ENCODE assay signal across 10 mouse cellular contexts in the genomic region with DNA sequence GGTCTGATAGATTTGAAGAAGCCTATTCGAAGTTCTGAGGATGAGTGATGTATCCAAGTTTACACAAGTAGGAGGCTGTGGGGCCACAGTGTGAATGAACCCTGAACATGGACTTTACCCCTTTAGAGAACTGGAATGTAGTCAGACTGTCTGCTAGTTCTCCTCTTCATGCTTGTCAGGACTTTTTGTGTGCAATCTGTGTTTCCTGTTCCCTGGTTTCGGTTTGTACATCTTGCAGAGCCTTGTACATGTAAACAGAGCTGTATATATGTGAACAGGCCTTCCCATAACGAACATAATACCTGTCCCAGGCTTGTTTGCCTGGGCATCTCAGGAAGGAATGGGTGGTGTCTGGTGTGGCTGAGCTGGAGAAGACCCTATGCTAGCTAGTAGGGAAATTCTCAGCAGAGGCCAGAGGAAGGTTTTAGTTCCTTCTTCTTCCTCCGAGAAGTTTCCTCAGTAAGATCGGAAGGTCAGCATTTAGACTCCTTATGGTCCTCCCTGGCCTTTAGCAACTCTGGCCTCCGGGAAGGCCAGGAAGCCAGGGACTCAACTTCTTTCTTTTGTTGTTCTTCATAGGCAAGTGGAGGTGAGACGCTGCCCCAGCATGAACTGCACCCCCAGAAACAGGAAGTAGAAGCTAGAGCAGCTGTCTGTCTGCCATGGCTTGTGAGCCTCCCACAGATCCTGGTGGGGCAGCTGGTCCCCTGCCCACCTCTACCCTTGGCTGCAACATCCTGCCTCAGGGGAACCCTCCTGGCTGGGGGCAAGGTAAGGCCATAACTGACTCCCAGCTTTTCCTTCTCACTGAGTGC. TPM values are rescaled to one million over a fixed set of nuclear protein-coding genes. Genes with fewer than 3 reads are reported as not detected.
DNase-seq lines count a peak whose midpoint lies in the region; ATAC-seq and TF ChIP-seq lines count a peak whose summit lies in the region.
"Had no signal": no experiment of that assay in that cellular context is flagged by ENCODE, and none has a peak within 500 bp of the region (broad histone marks: within the 10 kb centered on the region; RNA-seq: fewer than 3 reads in every experiment).

No protein-coding gene starts in this region.

- H3K79me2 ChIP-seq in MEL (ENCODE audit: control insufficient read depth, insufficient read depth, low read length, poor library complexity), result peaks cover 9% of the 10 kb centered on the region; the same call in 1 of the 2 replicates

- intact Hi-C loops in heart, postnatal 25 days (cut with DNase I), result loop anchor here (5.0 kb wide), 1 partner anchor 55 kb away; no protein-coding TSS in a partner anchor

- TF ChIP-seq RAD21 in MEL (IDR thresholded peaks at IDR 0.05; ENCODE audit: low read depth, low read length), result no peak

- TF ChIP-seq EP300 in MEL (IDR thresholded peaks at IDR 0.05; ENCODE audit: low read depth in 1 of 2, low read length in 2 of 2), result no peak

- no peak for TF ChIP-seq POLR2A in MEL (IDR thresholded peaks at IDR 0.05; ENCODE audit: control insufficient read depth in 1 of 2, insufficient read depth in 1 of 2, low read depth in 1 of 2, low read length in 2 of 2, poor library complexity in 1 of 2)

- H3K9me3 ChIP-seq in heart, embryonic 16.5 days (replicated peaks; ENCODE audit: control insufficient read depth, low read length), result no peaks in the 10 kb centered on the region
- H3K9me3 ChIP-seq in MEL (replicated peaks; ENCODE audit: insufficient read depth, low read length), result no peaks in the 10 kb centered on the region
- H3K9me3 ChIP-seq in liver, embryonic 12.5 days (replicated peaks), result no peaks in the 10 kb centered on the region
- H3K9me3 ChIP-seq in stomach, embryonic 15.5 days, result no peaks in the 10 kb centered on the region
- H3K9me3 ChIP-seq: forebrain, embryonic 10.5 days had no signal

- ATAC-seq in heart, embryonic 16.5 days (replicated peaks; ENCODE audit: extremely low read depth, insufficient read depth, low FRiP score), result no peak
- ATAC-seq in liver, embryonic 12.5 days, result no peak
- ATAC-seq in stomach, embryonic 15.5 days (ENCODE audit: insufficient read depth, low FRiP score, low read depth), result no peak
- ATAC-seq: hindbrain, embryonic 16.5 days had no signal

- no peak overlapping the region for H3K4me2 ChIP-seq in heart, embryonic 16.5 days (ENCODE audit: low read depth, low read length)
- H3K4me2 ChIP-seq in liver, embryonic 12.5 days, result no peak overlapping the region
- H3K4me2 ChIP-seq in stomach, embryonic 15.5 days, result peak overlapping the region; percentile 13; the same call in 1 of the 2 replicates

- H3K9ac ChIP-seq in heart, embryonic 16.5 days (ENCODE audit: low read length), result no peak overlapping the region
- H3K9ac ChIP-seq in MEL (ENCODE audit: control insufficient read depth, low read depth, low read length, poor library complexity, severe bottlenecking), result peak overlapping the region; percentile 61
- H3K9ac ChIP-seq in liver, embryonic 12.5 days, result no peak overlapping the region
- H3K9ac ChIP-seq in stomach, embryonic 15.5 days, result no peak overlapping the region

- no peaks in the 10 kb centered on the region for H3K27me3 ChIP-seq in heart, embryonic 16.5 days (ENCODE audit: control insufficient read depth, insufficient read depth, low read length)
- no peaks in the 10 kb centered on the region for H3K27me3 ChIP-seq in MEL (ENCODE audit: control insufficient read depth in 1 of 2, insufficient read depth in 2 of 2, low read length in 2 of 2)
- no peaks in the 10 kb centered on the region for H3K27me3 ChIP-seq in liver, embryonic 12.5 days (replicated peaks)
- no peaks in the 10 kb centered on the region for H3K27me3 ChIP-seq in stomach, embryonic 15.5 days (replicated peaks)

- peak overlapping the region; percentile 52 for H3K27ac ChIP-seq in heart, embryonic 16.5 days (ENCODE audit: low read length)
- peak overlapping the region; percentile 20; the same call in 1 of the 2 replicates for H3K27ac ChIP-seq in MEL (ENCODE audit: control insufficient read depth, low read depth, low read length)
- H3K27ac ChIP-seq in liver, embryonic 12.5 days, result peak overlapping the region; percentile 10; the same call in 1 of the 2 replicates
- H3K27ac ChIP-seq in stomach, embryonic 15.5 days, result peak overlapping the region; percentile 44; the same call in 1 of the 2 replicates
- H3K27ac ChIP-seq: forebrain, embryonic 10.5 days had no signal

- TF ChIP-seq CTCF in MEL (IDR thresholded peaks at IDR 0.05 in 2 of 3, conservative IDR thresholded peaks at IDR 0.05 in 1 of 3; ENCODE audit: control insufficient read depth in 1 of 3, insufficient read depth in 1 of 3, low read depth in 2 of 3, low read length in 3 of 3, poor library complexity in 1 of 3, severe bottlenecking in 1 of 3), result no peak

- WGBS in heart, embryonic 16.5 days, result 68% methylated on average over 7 of the region's 7 CpGs
- 35% methylated on average over 7 of the region's 7 CpGs for WGBS in liver, embryonic 12.5 days (ENCODE audit: insufficient replicate concordance)
- 51% methylated on average over 7 of the region's 7 CpGs for WGBS in stomach, embryonic 15.5 days

- peaks cover 27% of the 10 kb centered on the region for H3K4me1 ChIP-seq in heart, embryonic 16.5 days (ENCODE audit: control insufficient read depth, insufficient read depth, low read length)
- H3K4me1 ChIP-seq in MEL (ENCODE audit: control insufficient read depth in 1 of 2, insufficient read depth in 2 of 2, low read length in 2 of 2), result peaks cover 0 to 26% of the 10 kb centered on the region in 2 experiments; a peak in 3 of 4 replicates
- H3K4me1 ChIP-seq in liver, embryonic 12.5 days, result peaks cover 48% of the 10 kb centered on the region
- peaks cover 31% of the 10 kb centered on the region for H3K4me1 ChIP-seq in stomach, embryonic 15.5 days

- H3K36me3 ChIP-seq in heart, embryonic 16.5 days (ENCODE audit: control insufficient read depth, insufficient read depth), result 0 out of 2 replicates have a peak, but pooled peaks cover 3% of the 10 kb centered on the region
- peaks cover 0 to 15% of the 10 kb centered on the region in 2 experiments; a peak in 2 of 4 replicates for H3K36me3 ChIP-seq in MEL (ENCODE audit: control insufficient read depth in 1 of 2, insufficient read depth in 2 of 2, low read length in 2 of 2)
- peaks cover 24% of the 10 kb centered on the region for H3K36me3 ChIP-seq in liver, embryonic 12.5 days
- no peaks in the 10 kb centered on the region for H3K36me3 ChIP-seq in stomach, embryonic 15.5 days

- no peak for DNase-seq in heart, postnatal 25 days (ENCODE audit: low spot score)
- peak; percentile 67 for DNase-seq in MEL (ENCODE audit: low read depth, low spot score)
- no peak for DNase-seq in urinary bladder, postnatal 25 days (ENCODE audit: low spot score)
- no peak for DNase-seq in urinary bladder, postnatal 4 days (ENCODE audit: low spot score in 2 of 2)
- no peak for DNase-seq in frontal cortex, adult 2 months (ENCODE audit: extremely low spot score in 1 of 2, low spot score in 1 of 2)

- no peak overlapping the region for H3K4me3 ChIP-seq in heart, embryonic 16.5 days (ENCODE audit: low read length)
- peak overlapping the region in 1 of 2 experiments; percentile 3; a peak in 1 of 4 replicates for H3K4me3 ChIP-seq in MEL (ENCODE audit: control insufficient read depth in 1 of 2, insufficient read depth in 1 of 2, low read depth in 2 of 2, low read length in 2 of 2)
- no peak overlapping the region for H3K4me3 ChIP-seq in liver, embryonic 12.5 days
- no peak overlapping the region for H3K4me3 ChIP-seq in stomach, embryonic 15.5 days (replicated peaks)
- H3K4me3 ChIP-seq: forebrain, embryonic 10.5 days had no signal

TF ChIP-seq in MEL, 35 proteins besides CTCF, POLR2A, EP300 and RAD21:
- TF ChIP-seq MYC (IDR thresholded peaks at IDR 0.05; ENCODE audit: low read depth, low read length) (no peak), ELF1 (IDR thresholded peaks at IDR 0.05; ENCODE audit: low read depth, low read length) (peak; percentile 41; the same call in 1 of the 2 replicates)

RNA-seq across cellular contexts. Expression of gene Tmem268, which starts 3.5 kb away (rescaled TPM):
- polyA plus RNA-seq in heart, embryonic 16.5 days (2015; fragmentation: Nextera tagmentation; extraction: Ambion mirVana), result 5.1 and 6.0 TPM in 2 replicates
- total RNA-seq in heart, postnatal 25 days (2021), result 10 to 100 TPM in 1 of 2 experiments, 1 to 10 TPM in 1; 9.8 to 10.9 TPM
- 6.9 and 8.1 TPM in 2 replicates for total RNA-seq in MEL (2012; rRNA removed)
- 10 to 100 TPM in 1 of 2 experiments, not detected in 1; 11.3 TPM for polyA plus RNA-seq in MEL (2012; ENCODE audit: insufficient read depth in 1 of 2, insufficient read length in 2 of 2, low read depth in 1 of 2, low replicate concordance in 2 of 2, missing spikeins in 1 of 2)
- 7.5 and 7.8 TPM in 2 replicates for polyA plus RNA-seq in liver, embryonic 12.5 days (2016; fragmentation: Nextera tagmentation; extraction: Ambion mirVana)
- 8.2 and 8.3 TPM in 2 replicates for polyA plus RNA-seq in stomach, embryonic 15.5 days (2015; fragmentation: Nextera tagmentation; extraction: Ambion mirVana)
- 10.3 and 11.6 TPM in 2 replicates for polyA plus RNA-seq in frontal cortex, adult 2 months (2012; rRNA removed)

RNA-seq across cellular contexts. Expression of gene Atp6v1g1, which starts 17.5 kb away (rescaled TPM):
- polyA plus RNA-seq in heart, embryonic 16.5 days (2015; fragmentation: Nextera tagmentation; extraction: Ambion mirVana), result 238 and 243 TPM in 2 replicates
- 100 to 1,000 TPM; 144 to 162 TPM for total RNA-seq in heart, postnatal 25 days (2021)
- 146 and 164 TPM in 2 replicates for total RNA-seq in MEL (2012; rRNA removed)
- polyA plus RNA-seq in MEL (2012; ENCODE audit: insufficient read depth in 1 of 2, insufficient read length in 2 of 2, low read depth in 1 of 2, low replicate concordance in 2 of 2, missing spikeins in 1 of 2), result 100 to 1,000 TPM in 1 of 2 experiments, not detected in 1; 122 TPM
- 124 and 125 TPM in 2 replicates for polyA plus RNA-seq in liver, embryonic 12.5 days (2016; fragmentation: Nextera tagmentation; extraction: Ambion mirVana)
- polyA plus RNA-seq in stomach, embryonic 15.5 days (2015; fragmentation: Nextera tagmentation; extraction: Ambion mirVana), result 248 and 268 TPM in 2 replicates
- 133 and 138 TPM in 2 replicates for polyA plus RNA-seq in frontal cortex, adult 2 months (2012; rRNA removed)

RNA-seq across cellular contexts. Expression of gene Gm11213, which starts 43.0 kb away (rescaled TPM):
- polyA plus RNA-seq in heart, embryonic 16.5 days (2015; fragmentation: Nextera tagmentation; extraction: Ambion mirVana), result not detected in 2 replicates
- not detected for total RNA-seq in heart, postnatal 25 days (2021)
- not detected in 2 replicates for total RNA-seq in MEL (2012; rRNA removed)
- polyA plus RNA-seq in MEL (2012; ENCODE audit: insufficient read depth in 1 of 2, insufficient read length in 2 of 2, low read depth in 1 of 2, low replicate concordance in 2 of 2, missing spikeins in 1 of 2), result not detected
- polyA plus RNA-seq in liver, embryonic 12.5 days (2016; fragmentation: Nextera tagmentation; extraction: Ambion mirVana), result not detected in 2 replicates
- polyA plus RNA-seq in stomach, embryonic 15.5 days (2015; fragmentation: Nextera tagmentation; extraction: Ambion mirVana), result not detected in 2 replicates
- not detected in 2 replicates for polyA plus RNA-seq in frontal cortex, adult 2 months (2012; rRNA removed)
- polyA plus RNA-seq: forebrain, embryonic 10.5 days; hindbrain, embryonic 16.5 days had no signal
